Mouse (Mus musculus): Measurements from ENCODE around the gene Cnst. TPM values are rescaled to one million over a fixed set of nuclear protein-coding genes. Genes with fewer than 3 reads are reported as not detected.
A peak's percentile ranks its signal among the peaks of the same experiment; 100 is the strongest.

Gene Cnst
- polyA plus RNA-seq, 1 experiment from 2014 or later, result 18.8 TPM

DNA sequence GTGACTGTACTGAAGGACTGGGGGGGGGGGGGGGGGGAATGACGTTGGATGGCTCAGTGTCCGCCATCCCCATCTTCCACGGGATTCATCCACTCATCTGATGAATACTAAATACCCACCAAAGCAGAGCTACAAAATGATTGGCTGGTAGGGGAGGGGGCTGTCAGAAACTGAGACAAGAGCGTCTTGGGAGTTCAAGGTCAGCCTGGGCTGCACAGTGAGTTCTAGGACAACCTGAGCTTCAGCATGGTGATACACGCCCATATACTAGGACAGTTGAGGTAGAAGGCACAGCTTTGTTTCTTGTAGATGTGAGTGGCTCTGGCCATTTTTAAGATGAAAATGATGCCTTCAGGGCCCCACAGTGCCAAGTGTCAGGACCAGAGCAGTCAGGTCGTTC lies 52.2 kb downstream of the Cnst start:
- Histone ChIP-seq H3K4me1 (ENCODE audit: control insufficient read depth, insufficient read depth, low read length) (no peaks in the 10 kb centered on the region), H3K9ac (ENCODE audit: low read length) (no peak overlapping the region), H3K27me3 (ENCODE audit: control insufficient read depth, insufficient read depth, low read length) (no peaks in the 10 kb centered on the region), H3K9me3 (replicated peaks; ENCODE audit: control insufficient read depth, low read length) (no peaks in the 10 kb centered on the region), H3K4me3 (replicated peaks; ENCODE audit: low read length) (no peak overlapping the region), H3K4me2 (ENCODE audit: low read depth, low read length) (no peak overlapping the region), H3K27ac (ENCODE audit: low read length) (no peak overlapping the region), H3K36me3 (ENCODE audit: control insufficient read depth, insufficient read depth, low read length) (no peaks in the 10 kb centered on the region)
- 85% methylated on average over 6 of the region's 6 CpGs for WGBS
- no peak for ATAC-seq (ENCODE audit: insufficient read depth, low FRiP score)

- H3K27ac ChIP-seq (ENCODE audit: low read length), result no peak overlapping the region
- no peak overlapping the region for H3K4me2 ChIP-seq (ENCODE audit: low read depth, low read length)
- no peak for ATAC-seq (ENCODE audit: insufficient read depth, low FRiP score)
- no peaks in the 10 kb centered on the region for H3K4me1 ChIP-seq (ENCODE audit: control insufficient read depth, insufficient read depth, low read length)
- H3K9ac ChIP-seq (ENCODE audit: low read length), result no peak overlapping the region
- no peaks in the 10 kb centered on the region for H3K9me3 ChIP-seq (replicated peaks; ENCODE audit: control insufficient read depth, low read length)
- H3K4me3 ChIP-seq (replicated peaks; ENCODE audit: low read length), result no peak overlapping the region
- H3K36me3 ChIP-seq (ENCODE audit: control insufficient read depth, insufficient read depth, low read length), result no peaks in the 10 kb centered on the region
- H3K27me3 ChIP-seq (ENCODE audit: control insufficient read depth, insufficient read depth, low read length), result no peaks in the 10 kb centered on the region
- WGBS, result 61% methylated on average over 3 of the region's 3 CpGs
These were observed 58.4 kb downstream of the Cnst start for GRCm38 (mm10) chr1:179604526-179604925.

DNA sequence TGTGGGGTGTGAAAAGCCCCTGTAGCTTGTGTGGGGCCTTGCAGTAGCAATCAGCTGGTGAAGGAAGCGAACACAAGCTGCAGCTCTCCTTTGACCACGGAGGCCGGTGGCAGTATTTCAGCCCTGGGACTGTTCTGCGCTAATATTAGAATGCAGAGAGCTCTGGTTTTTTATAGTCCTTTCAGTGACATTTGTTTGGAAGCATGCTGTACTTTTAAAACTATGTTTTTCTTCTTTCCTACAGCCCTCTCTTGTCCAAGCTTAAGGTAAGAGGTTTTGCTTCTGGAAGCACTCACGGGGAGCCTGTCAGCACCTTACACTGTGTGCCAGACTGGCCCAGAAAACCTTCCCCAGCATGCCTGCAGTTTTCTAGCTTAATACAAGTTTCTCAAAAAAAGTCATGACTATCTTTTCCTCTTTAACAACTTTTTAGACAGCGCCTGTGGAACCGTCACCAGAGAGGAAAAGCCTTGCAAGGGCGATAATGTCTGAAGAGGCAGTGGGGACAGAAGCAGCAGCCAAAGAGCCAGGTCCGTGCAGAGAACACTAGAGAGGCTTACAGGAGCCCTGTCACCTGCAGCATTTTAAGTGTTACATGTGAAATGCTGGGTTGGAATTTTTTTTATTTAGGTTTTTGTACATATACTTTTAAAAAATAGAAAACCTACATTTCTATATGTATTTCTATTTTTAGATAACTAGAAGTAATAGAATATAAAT lies 60.0 kb downstream of the Cnst start:
- H3K4me1 ChIP-seq (ENCODE audit: control insufficient read depth, insufficient read depth, low read length), result no peaks in the 10 kb centered on the region
- no peak overlapping the region for H3K9ac ChIP-seq (ENCODE audit: low read length)
- H3K9me3 ChIP-seq (replicated peaks; ENCODE audit: control insufficient read depth, low read length), result no peaks in the 10 kb centered on the region
- H3K4me2 ChIP-seq (ENCODE audit: low read depth, low read length), result no peak overlapping the region
- no peak overlapping the region for H3K4me3 ChIP-seq (replicated peaks; ENCODE audit: low read length)
- ATAC-seq (ENCODE audit: insufficient read depth, low FRiP score), result peak; percentile 75; the same call in 1 of the 2 replicates
- peak overlapping the region; percentile 36; the same call in 1 of the 2 replicates for H3K27ac ChIP-seq (ENCODE audit: low read length)
- peaks cover 9% of the 10 kb centered on the region; the same call in 1 of the 2 replicates for H3K36me3 ChIP-seq (ENCODE audit: control insufficient read depth, insufficient read depth, low read length)
- H3K27me3 ChIP-seq (ENCODE audit: control insufficient read depth, insufficient read depth, low read length), result no peaks in the 10 kb centered on the region
- 69% methylated on average over 9 of the region's 9 CpGs for WGBS

GRCm38 (mm10) chr1:179608521-179608920 lies 62.4 kb downstream of the Cnst start:
- H3K27ac ChIP-seq (ENCODE audit: low read length), result no peak overlapping the region
- H3K4me2 ChIP-seq (ENCODE audit: low read depth, low read length), result no peak overlapping the region
- ATAC-seq (ENCODE audit: insufficient read depth, low FRiP score), result no peak
- no peak overlapping the region for H3K4me3 ChIP-seq (replicated peaks; ENCODE audit: low read length)
- no peaks in the 10 kb centered on the region for H3K4me1 ChIP-seq (ENCODE audit: control insufficient read depth, insufficient read depth, low read length)
- H3K9ac ChIP-seq (ENCODE audit: low read length), result no peak overlapping the region
- WGBS, result 89% methylated on average over 8 of the region's 8 CpGs
- peaks cover 9% of the 10 kb centered on the region; the same call in 1 of the 2 replicates for H3K36me3 ChIP-seq (ENCODE audit: control insufficient read depth, insufficient read depth, low read length)
- H3K9me3 ChIP-seq (replicated peaks; ENCODE audit: control insufficient read depth, low read length), result no peaks in the 10 kb centered on the region
- no peaks in the 10 kb centered on the region for H3K27me3 ChIP-seq (ENCODE audit: control insufficient read depth, insufficient read depth, low read length)

DNA sequence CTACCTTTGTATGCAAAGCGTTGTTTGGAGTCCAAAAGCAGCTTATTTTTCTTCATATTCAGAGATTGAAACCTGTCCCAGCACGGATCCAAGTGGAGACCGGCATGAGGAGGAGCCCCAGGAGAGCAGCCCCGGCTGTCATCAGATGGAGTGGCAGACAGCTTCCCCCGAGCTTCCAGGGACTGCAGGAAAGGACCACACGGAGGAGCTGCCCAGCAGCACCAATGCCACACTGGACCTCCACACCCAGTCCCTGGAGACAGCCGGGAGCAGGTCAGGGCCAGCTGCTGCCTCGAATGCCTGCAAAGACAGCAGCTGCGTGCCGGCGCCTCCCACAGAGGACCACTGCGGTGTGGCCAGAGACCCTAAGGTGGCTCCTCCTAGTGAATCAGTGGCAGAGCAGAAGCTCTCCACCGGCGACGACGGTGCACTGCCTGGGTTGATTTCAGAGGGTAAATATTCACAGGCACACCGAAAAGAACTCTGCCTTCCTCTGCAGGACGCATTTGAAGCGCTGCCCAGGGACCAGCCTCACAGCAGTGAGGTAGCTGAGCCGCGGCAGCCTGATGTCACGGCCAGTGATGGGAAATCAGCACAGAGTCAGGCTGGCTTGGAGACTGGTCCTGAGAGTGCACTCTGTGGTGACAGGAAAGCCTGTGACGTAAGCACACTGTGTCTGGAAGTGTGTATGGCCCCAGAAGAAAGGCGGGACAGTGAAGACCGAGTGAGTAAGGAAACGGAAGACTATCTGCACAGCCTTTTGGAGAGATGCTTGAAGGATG lies 63.7 kb downstream of the Cnst start:
- H3K4me3 ChIP-seq (replicated peaks; ENCODE audit: low read length), result no peak overlapping the region
- no peaks in the 10 kb centered on the region for H3K4me1 ChIP-seq (ENCODE audit: control insufficient read depth, insufficient read depth, low read length)
- no peaks in the 10 kb centered on the region for H3K9me3 ChIP-seq (replicated peaks; ENCODE audit: control insufficient read depth, low read length)
- peaks cover 9% of the 10 kb centered on the region; the same call in 1 of the 2 replicates for H3K36me3 ChIP-seq (ENCODE audit: control insufficient read depth, insufficient read depth, low read length)
- WGBS, result 63% methylated on average over 26 of the region's 26 CpGs
- H3K4me2 ChIP-seq (ENCODE audit: low read depth, low read length), result no peak overlapping the region
- no peaks in the 10 kb centered on the region for H3K27me3 ChIP-seq (ENCODE audit: control insufficient read depth, insufficient read depth, low read length)
- no peak for ATAC-seq (ENCODE audit: insufficient read depth, low FRiP score)
- no peak overlapping the region for H3K9ac ChIP-seq (ENCODE audit: low read length)
- no peak overlapping the region for H3K27ac ChIP-seq (ENCODE audit: low read length)

GRCm38 (mm10) chr1:179611182-179611581 lies 65.0 kb downstream of the Cnst start:
- Histone ChIP-seq H3K27me3 (ENCODE audit: control insufficient read depth, insufficient read depth, low read length) (no peaks in the 10 kb centered on the region), H3K27ac (ENCODE audit: low read length) (no peak overlapping the region), H3K36me3 (ENCODE audit: control insufficient read depth, insufficient read depth, low read length) (peaks cover 9% of the 10 kb centered on the region; the same call in 1 of the 2 replicates), H3K9me3 (replicated peaks; ENCODE audit: control insufficient read depth, low read length) (no peaks in the 10 kb centered on the region), H3K9ac (ENCODE audit: low read length) (no peak overlapping the region), H3K4me1 (ENCODE audit: control insufficient read depth, insufficient read depth, low read length) (no peaks in the 10 kb centered on the region), H3K4me2 (ENCODE audit: low read depth, low read length) (no peak overlapping the region), H3K4me3 (replicated peaks; ENCODE audit: low read length) (no peak overlapping the region)
- 53% methylated on average over 5 of the region's 5 CpGs for WGBS
- ATAC-seq (ENCODE audit: insufficient read depth, low FRiP score), result no peak

DNA sequence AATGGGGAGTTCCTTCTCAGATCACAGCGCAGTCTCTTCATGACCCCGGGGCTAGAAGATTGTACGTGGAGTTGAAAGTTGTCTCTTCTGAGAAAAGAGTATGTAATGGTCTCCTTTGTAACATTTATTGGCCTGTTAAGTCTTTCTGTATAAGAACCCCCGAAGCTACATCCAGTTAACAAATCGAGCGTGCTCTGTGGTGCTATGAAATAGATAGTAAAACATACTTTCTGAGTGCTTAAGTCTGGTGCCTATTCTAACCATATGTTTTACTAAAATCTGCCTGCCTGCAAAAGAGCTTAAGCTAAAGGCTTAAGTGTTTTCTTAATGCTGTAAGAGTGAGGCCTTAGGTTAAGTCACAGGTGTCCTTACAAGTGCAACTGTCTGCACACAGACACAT lies 66.2 kb downstream of the Cnst start:
- no peak overlapping the region for H3K4me3 ChIP-seq (replicated peaks; ENCODE audit: low read length)
- ATAC-seq (ENCODE audit: insufficient read depth, low FRiP score), result no peak
- H3K27me3 ChIP-seq (ENCODE audit: control insufficient read depth, insufficient read depth, low read length), result no peaks in the 10 kb centered on the region
- 86% methylated on average over 6 of the region's 6 CpGs for WGBS
- no peaks in the 10 kb centered on the region for H3K9me3 ChIP-seq (replicated peaks; ENCODE audit: control insufficient read depth, low read length)
- H3K9ac ChIP-seq (ENCODE audit: low read length), result no peak overlapping the region
- H3K4me2 ChIP-seq (ENCODE audit: low read depth, low read length), result no peak overlapping the region
- no peak overlapping the region for H3K27ac ChIP-seq (ENCODE audit: low read length)
- peaks cover 9% of the 10 kb centered on the region; the same call in 1 of the 2 replicates for H3K36me3 ChIP-seq (ENCODE audit: control insufficient read depth, insufficient read depth, low read length)
- no peaks in the 10 kb centered on the region for H3K4me1 ChIP-seq (ENCODE audit: control insufficient read depth, insufficient read depth, low read length)

- no peaks in the 10 kb centered on the region for H3K4me1 ChIP-seq (ENCODE audit: control insufficient read depth, insufficient read depth, low read length)
- no peak overlapping the region for H3K4me2 ChIP-seq (ENCODE audit: low read depth, low read length)
- no peak for ATAC-seq (ENCODE audit: insufficient read depth, low FRiP score)
- 74% methylated on average over 9 of the region's 9 CpGs for WGBS
- no peak overlapping the region for H3K9ac ChIP-seq (ENCODE audit: low read length)
- H3K36me3 ChIP-seq (ENCODE audit: control insufficient read depth, insufficient read depth, low read length), result peaks cover 9% of the 10 kb centered on the region; the same call in 1 of the 2 replicates
- no peaks in the 10 kb centered on the region for H3K9me3 ChIP-seq (replicated peaks; ENCODE audit: control insufficient read depth, low read length)
- H3K27ac ChIP-seq (ENCODE audit: low read length), result no peak overlapping the region
- no peaks in the 10 kb centered on the region for H3K27me3 ChIP-seq (ENCODE audit: control insufficient read depth, insufficient read depth, low read length)
- no peak overlapping the region for H3K4me3 ChIP-seq (replicated peaks; ENCODE audit: low read length)
These were observed 66.9 kb downstream of the Cnst start for GRCm38 (mm10) chr1:179612986-179613505.

GRCm38 (mm10) chr1:179617426-179617825 lies 71.3 kb downstream of the Cnst start:
- H3K27me3 ChIP-seq (ENCODE audit: control insufficient read depth, insufficient read depth, low read length), result no peaks in the 10 kb centered on the region
- ATAC-seq (ENCODE audit: insufficient read depth, low FRiP score), result no peak
- no peak overlapping the region for H3K27ac ChIP-seq (ENCODE audit: low read length)
- H3K4me3 ChIP-seq (replicated peaks; ENCODE audit: low read length), result no peak overlapping the region
- H3K9ac ChIP-seq (ENCODE audit: low read length), result no peak overlapping the region
- H3K4me2 ChIP-seq (ENCODE audit: low read depth, low read length), result no peak overlapping the region
- H3K36me3 ChIP-seq (ENCODE audit: control insufficient read depth, insufficient read depth, low read length), result no peaks in the 10 kb centered on the region
- no peaks in the 10 kb centered on the region for H3K4me1 ChIP-seq (ENCODE audit: control insufficient read depth, insufficient read depth, low read length)
- no peaks in the 10 kb centered on the region for H3K9me3 ChIP-seq (replicated peaks; ENCODE audit: control insufficient read depth, low read length)
- 73% methylated on average over 7 of the region's 7 CpGs for WGBS
